Mouse (Mus musculus): ENCODE measurements around the gene Asf1b. TPM values are rescaled to one million over a fixed set of nuclear protein-coding genes. Genes with fewer than 3 reads are reported as not detected.
A peak's percentile ranks its signal among the peaks of the same experiment; 100 is the strongest.

The Asf1b gene
- polyA plus RNA-seq, 1 experiment: 29.3 TPM

DNA sequence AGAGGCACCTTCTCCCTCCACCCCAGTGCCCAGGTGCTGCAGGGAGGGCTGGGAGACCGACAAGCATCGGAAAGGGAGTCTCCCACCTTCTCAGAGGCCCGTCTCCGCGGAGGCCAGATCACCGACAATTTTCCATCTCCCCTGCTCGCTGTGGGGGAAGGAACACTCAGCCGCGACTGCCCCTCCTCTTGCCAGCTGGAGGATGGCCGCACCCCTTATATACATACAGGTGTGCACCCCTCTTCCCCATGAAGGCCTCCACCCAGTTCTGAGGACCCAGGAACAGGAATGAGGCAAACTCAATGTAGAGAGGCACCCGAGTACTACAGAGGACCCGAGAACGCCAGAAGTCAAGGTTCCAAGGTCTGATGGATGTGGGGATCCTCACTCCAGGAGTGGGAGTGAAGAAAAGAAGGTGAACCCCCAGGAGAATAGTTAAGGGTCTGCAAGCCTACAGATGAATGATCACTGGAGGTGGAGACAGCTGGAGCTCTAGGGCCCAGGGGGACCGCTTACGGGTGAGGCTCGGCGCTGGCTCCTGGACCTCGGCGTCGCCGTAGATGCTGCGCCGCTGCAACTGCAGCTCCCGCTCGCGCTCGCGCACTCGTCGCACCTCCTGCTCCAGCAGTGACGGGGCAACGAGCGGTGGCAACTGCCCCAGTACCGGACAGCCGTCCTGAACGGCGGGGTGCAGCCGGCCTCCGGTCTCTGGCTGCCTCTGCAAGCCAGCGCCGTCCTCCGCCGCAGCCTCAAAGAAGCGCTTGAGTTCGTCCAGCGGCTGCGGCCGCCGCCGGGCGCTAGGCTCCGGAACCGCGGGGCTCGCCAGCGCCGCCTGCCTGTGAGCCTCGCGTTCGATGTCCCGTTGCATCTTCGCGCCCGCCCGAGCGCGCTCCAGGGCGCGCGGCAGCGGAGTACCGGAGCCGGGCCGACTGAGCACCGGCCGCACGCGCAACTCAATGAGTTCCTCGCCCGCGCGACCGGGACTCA lies 55.6 kb downstream of the Asf1b start:
- Histone ChIP-seq H3K27me3 (ENCODE audit: control insufficient read depth, insufficient read depth, low read length, poor library complexity, severe bottlenecking) (0 out of 2 replicates have a peak, but pooled peaks cover 5% of the 10 kb centered on the region), H3K4me1 (ENCODE audit: control insufficient read depth, insufficient read depth, low read length) (no peaks in the 10 kb centered on the region), H3K4me3 (ENCODE audit: low read depth, low read length) (peak overlapping the region; percentile 65), H3K36me3 (ENCODE audit: control insufficient read depth, insufficient read depth, low read length, poor library complexity, severe bottlenecking) (no peaks in the 10 kb centered on the region), H3K9me3 (replicated peaks; ENCODE audit: control insufficient read depth, insufficient read depth, low read length, poor library complexity, severe bottlenecking) (no peaks in the 10 kb centered on the region; the same call in 1 of the 2 replicates), H3K9ac (ENCODE audit: low read depth, poor library complexity, severe bottlenecking) (peak overlapping the region; percentile 94), H3K27ac (ENCODE audit: insufficient read depth, low read length) (no peak overlapping the region)
- TF ChIP-seq CTCF (IDR thresholded peaks at IDR 0.05; ENCODE audit: low read depth, low read length) (peak; percentile 35), POLR2A (IDR thresholded peaks at IDR 0.05; ENCODE audit: insufficient read depth, low read length) (no peak)

- Histone ChIP-seq H3K9ac (ENCODE audit: low read depth, poor library complexity, severe bottlenecking) (peak within 1 kb of the TSS; percentile 94), H3K4me3 (ENCODE audit: low read depth, low read length) (peak within 1 kb of the TSS; percentile 65), H3K27ac (ENCODE audit: insufficient read depth, low read length) (no peak within 1 kb of the TSS), H3K9me3 (replicated peaks; ENCODE audit: control insufficient read depth, insufficient read depth, low read length, poor library complexity, severe bottlenecking) (no peaks in the 10 kb centered on the region; the same call in 1 of the 2 replicates), H3K36me3 (ENCODE audit: control insufficient read depth, insufficient read depth, low read length, poor library complexity, severe bottlenecking) (no peaks in the 10 kb centered on the region), H3K27me3 (ENCODE audit: control insufficient read depth, insufficient read depth, low read length, poor library complexity, severe bottlenecking) (0 out of 2 replicates have a peak, but pooled peaks cover 5% of the 10 kb centered on the region), H3K4me1 (ENCODE audit: control insufficient read depth, insufficient read depth, low read length) (no peaks in the 10 kb centered on the region)
- TF ChIP-seq CTCF (IDR thresholded peaks at IDR 0.05; ENCODE audit: low read depth, low read length) (no peak), EP300 (IDR thresholded peaks at IDR 0.05; ENCODE audit: insufficient read depth, low read depth, low read length) (no peak), POLR2A (IDR thresholded peaks at IDR 0.05; ENCODE audit: insufficient read depth, low read length) (no peak)
These were observed 56.6 kb downstream of the Asf1b start, which contains the start of gene 2210011C24Rik for GRCm38 (mm10) chr8:84011705-84012498. 2210011C24Rik (minus strand) TSS chr8:84012171.

DNA sequence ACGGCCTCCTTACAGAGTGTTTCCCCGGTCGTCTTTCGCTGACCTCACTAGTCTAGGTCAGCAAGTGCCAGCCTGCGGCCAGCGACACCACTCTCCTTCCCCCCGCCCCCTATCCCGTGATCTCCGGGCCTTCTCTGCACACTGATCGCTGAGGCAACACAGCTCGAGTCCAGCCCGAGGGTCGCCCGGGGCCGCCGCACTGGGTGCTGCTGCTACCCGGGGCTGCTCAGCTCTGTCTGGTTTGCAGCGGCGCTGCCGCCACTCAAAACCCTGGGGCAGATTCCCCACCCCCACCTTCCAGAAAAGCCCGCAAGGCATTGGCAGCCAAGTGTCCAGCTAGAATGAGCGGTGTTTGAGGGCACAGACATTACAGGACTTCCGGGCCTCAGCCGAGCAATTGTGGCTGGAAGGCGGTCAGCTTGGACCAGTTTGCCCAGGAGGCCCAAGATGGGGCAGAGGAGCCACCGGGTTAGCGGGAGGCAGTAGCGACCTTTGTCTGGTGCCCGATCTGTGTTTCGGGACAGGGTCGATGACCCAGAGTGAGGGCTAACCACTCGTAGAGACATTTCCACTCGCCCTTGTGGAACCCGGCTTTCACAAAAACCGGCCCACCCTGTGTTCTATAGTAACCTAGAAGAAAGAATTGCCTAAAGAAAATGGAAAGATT lies 57.3 kb downstream of the Asf1b start:
- Histone ChIP-seq H3K27me3 (ENCODE audit: control insufficient read depth, insufficient read depth, low read length, poor library complexity, severe bottlenecking) (0 out of 2 replicates have a peak, but pooled peaks cover 5% of the 10 kb centered on the region), H3K27ac (ENCODE audit: insufficient read depth, low read length) (no peak overlapping the region)
- no peak for TF ChIP-seq EP300 (IDR thresholded peaks at IDR 0.05; ENCODE audit: insufficient read depth, low read depth, low read length)
- no peak for TF ChIP-seq CTCF (IDR thresholded peaks at IDR 0.05; ENCODE audit: low read depth, low read length)
- TF ChIP-seq POLR2A (IDR thresholded peaks at IDR 0.05; ENCODE audit: insufficient read depth, low read length): no peak

DNA sequence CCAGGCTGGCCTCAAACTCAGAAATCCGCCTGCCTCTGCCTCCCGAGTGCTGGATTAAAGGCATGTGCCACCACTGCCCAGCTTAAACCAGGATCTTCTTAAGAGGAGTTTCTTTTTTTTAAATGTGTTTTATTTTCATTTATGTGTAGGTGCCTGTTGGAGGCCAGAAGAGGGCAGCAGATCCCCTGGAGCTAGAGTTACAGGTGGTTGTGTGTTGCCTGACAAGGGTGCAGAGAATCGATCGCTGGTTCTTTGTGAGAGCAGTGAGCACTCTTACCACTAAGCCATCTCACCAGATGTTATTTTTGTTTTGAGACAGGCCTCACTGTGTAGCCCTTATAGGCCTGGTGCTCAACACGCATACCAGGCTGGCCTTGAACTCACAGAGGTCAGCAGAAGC lies 60.5 kb downstream of the Asf1b start:
- TF ChIP-seq CTCF (IDR thresholded peaks at IDR 0.05; ENCODE audit: low read depth, low read length) (peak; percentile 51), EP300 (IDR thresholded peaks at IDR 0.05; ENCODE audit: insufficient read depth, low read depth, low read length) (no peak), POLR2A (IDR thresholded peaks at IDR 0.05; ENCODE audit: insufficient read depth, low read length) (no peak)
- Histone ChIP-seq H3K27ac (ENCODE audit: insufficient read depth, low read length) (no peak overlapping the region), H3K4me1 (ENCODE audit: control insufficient read depth, insufficient read depth, low read length) (peaks cover 3% of the 10 kb centered on the region), H3K27me3 (ENCODE audit: control insufficient read depth, insufficient read depth, low read length, poor library complexity, severe bottlenecking) (0 out of 2 replicates have a peak, but pooled peaks cover 1% of the 10 kb centered on the region), H3K4me3 (ENCODE audit: low read depth, low read length) (no peak overlapping the region), H3K36me3 (ENCODE audit: control insufficient read depth, insufficient read depth, low read length, poor library complexity, severe bottlenecking) (no peaks in the 10 kb centered on the region), H3K9ac (ENCODE audit: low read depth, poor library complexity, severe bottlenecking) (no peak overlapping the region), H3K9me3 (replicated peaks; ENCODE audit: control insufficient read depth, insufficient read depth, low read length, poor library complexity, severe bottlenecking) (no peaks in the 10 kb centered on the region; the same call in 1 of the 2 replicates)

More for the DNA sequence above, 57.3 kb downstream of the Asf1b start:
- Histone ChIP-seq H3K9me3 (replicated peaks; ENCODE audit: control insufficient read depth, insufficient read depth, low read length, poor library complexity, severe bottlenecking) (no peaks in the 10 kb centered on the region; the same call in 1 of the 2 replicates), H3K4me1 (ENCODE audit: control insufficient read depth, insufficient read depth, low read length) (no peaks in the 10 kb centered on the region), H3K36me3 (ENCODE audit: control insufficient read depth, insufficient read depth, low read length, poor library complexity, severe bottlenecking) (no peaks in the 10 kb centered on the region), H3K9ac (ENCODE audit: low read depth, poor library complexity, severe bottlenecking) (peak overlapping the region; percentile 94), H3K4me3 (ENCODE audit: low read depth, low read length) (peak overlapping the region; percentile 65)

DNA sequence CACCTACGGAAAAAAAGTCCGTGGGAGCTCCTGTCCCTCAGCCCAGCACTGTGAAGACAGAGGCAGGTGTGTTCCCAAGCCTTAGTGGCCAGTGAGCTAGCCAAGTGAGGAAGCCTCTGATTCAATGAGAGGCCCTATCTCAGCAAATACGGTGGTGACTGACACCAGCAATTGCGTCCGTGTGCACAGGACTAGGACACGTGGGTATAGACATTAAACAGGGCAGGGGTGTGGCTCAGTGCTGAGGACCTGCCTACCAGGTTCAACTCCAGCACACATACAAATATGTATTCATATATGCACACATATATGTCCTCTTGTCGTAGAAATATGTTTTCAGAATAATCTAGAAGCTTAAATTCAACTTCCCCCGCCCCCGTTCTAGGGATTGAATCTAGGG lies 64.4 kb downstream of the Asf1b start:
- Histone ChIP-seq H3K9ac (ENCODE audit: low read depth, poor library complexity, severe bottlenecking) (no peak overlapping the region), H3K4me1 (ENCODE audit: control insufficient read depth, insufficient read depth, low read length) (peaks cover 13% of the 10 kb centered on the region), H3K27me3 (ENCODE audit: control insufficient read depth, insufficient read depth, low read length, poor library complexity, severe bottlenecking) (no peaks in the 10 kb centered on the region), H3K36me3 (ENCODE audit: control insufficient read depth, insufficient read depth, low read length, poor library complexity, severe bottlenecking) (no peaks in the 10 kb centered on the region), H3K4me3 (ENCODE audit: low read depth, low read length) (no peak overlapping the region), H3K27ac (ENCODE audit: insufficient read depth, low read length) (no peak overlapping the region), H3K9me3 (replicated peaks; ENCODE audit: control insufficient read depth, insufficient read depth, low read length, poor library complexity, severe bottlenecking) (no peaks in the 10 kb centered on the region; the same call in 1 of the 2 replicates)
- no peak for TF ChIP-seq CTCF (IDR thresholded peaks at IDR 0.05; ENCODE audit: low read depth, low read length)
- TF ChIP-seq EP300 (IDR thresholded peaks at IDR 0.05; ENCODE audit: insufficient read depth, low read depth, low read length): no peak
- no peak for TF ChIP-seq POLR2A (IDR thresholded peaks at IDR 0.05; ENCODE audit: insufficient read depth, low read length)

Other genes with a start within 250 kb of the Asf1b start
- 117 and 121 TPM in 2 replicates for gene Ddx39, start 240.3 kb upstream of the Asf1b start, polyA plus RNA-seq (2011; ENCODE audit: insufficient read depth, insufficient read length, low read depth, missing spikeins)
- 16.8 and 17.5 TPM in 2 replicates for gene Adgre5, start 214.2 kb upstream of the Asf1b start, polyA plus RNA-seq (2011; ENCODE audit: insufficient read depth, insufficient read length, low read depth, missing spikeins)
- 64.0 and 64.7 TPM in 2 replicates for gene Adgrl1, start 55.4 kb upstream of the Asf1b start, polyA plus RNA-seq (2011; ENCODE audit: insufficient read depth, insufficient read length, low read depth, missing spikeins)
- 0.47 and 0.78 TPM in 2 replicates for gene Gm10644, start 302 bp upstream of the Asf1b start, polyA plus RNA-seq (2011; ENCODE audit: insufficient read depth, insufficient read length, low read depth, missing spikeins)
- gene Prkaca, start 17.5 kb downstream of the Asf1b start, polyA plus RNA-seq (2011; ENCODE audit: insufficient read depth, insufficient read length, low read depth, missing spikeins): 51.8 and 54.1 TPM in 2 replicates
- gene Samd1, start 42.2 kb downstream of the Asf1b start, polyA plus RNA-seq (2011; ENCODE audit: insufficient read depth, insufficient read length, low read depth, missing spikeins): 79.7 and 95.7 TPM in 2 replicates
- gene 1700067K01Rik, start 46.0 kb downstream of the Asf1b start, polyA plus RNA-seq (2011; ENCODE audit: insufficient read depth, insufficient read length, low read depth, missing spikeins): 1.5 and 2.4 TPM in 2 replicates
- gene 2210011C24Rik, start 56.7 kb downstream of the Asf1b start, polyA plus RNA-seq (2011; ENCODE audit: insufficient read depth, insufficient read length, low read depth, missing spikeins): 11.2 and 15.9 TPM in 2 replicates
- gene Palm3, start 66.0 kb downstream of the Asf1b start, polyA plus RNA-seq (2011; ENCODE audit: insufficient read depth, insufficient read length, low read depth, missing spikeins): 61.7 and 62.8 TPM in 2 replicates
- 0.33 and 0.61 TPM in 2 replicates for gene Il27ra, start 87.1 kb downstream of the Asf1b start, polyA plus RNA-seq (2011; ENCODE audit: insufficient read depth, insufficient read length, low read depth, missing spikeins)
- 1.4 and 1.9 TPM in 2 replicates for gene Rln3, start 89.5 kb downstream of the Asf1b start, polyA plus RNA-seq (2011; ENCODE audit: insufficient read depth, insufficient read length, low read depth, missing spikeins)
- 0.56 and 0.76 TPM in 2 replicates for gene Gm10643, start 109.6 kb downstream of the Asf1b start, polyA plus RNA-seq (2011; ENCODE audit: insufficient read depth, insufficient read length, low read depth, missing spikeins)
- 9.6 and 10.5 TPM in 2 replicates for gene Rfx1, start 111.3 kb downstream of the Asf1b start, polyA plus RNA-seq (2011; ENCODE audit: insufficient read depth, insufficient read length, low read depth, missing spikeins)
- 43.4 and 44.0 TPM in 2 replicates for gene Dcaf15, start 149.3 kb downstream of the Asf1b start, polyA plus RNA-seq (2011; ENCODE audit: insufficient read depth, insufficient read length, low read depth, missing spikeins)
- 0.33 TPM in 1 of 2 replicates, not detected in the other for gene Podnl1, start 170.5 kb downstream of the Asf1b start, polyA plus RNA-seq (2011; ENCODE audit: insufficient read depth, insufficient read length, low read depth, missing spikeins)
- gene Cc2d1a, start 192.4 kb downstream of the Asf1b start, polyA plus RNA-seq (2011; ENCODE audit: insufficient read depth, insufficient read length, low read depth, missing spikeins): 18.0 and 27.2 TPM in 2 replicates
- 3.8 and 4.7 TPM in 2 replicates for gene 4930432K21Rik, start 192.5 kb downstream of the Asf1b start, polyA plus RNA-seq (2011; ENCODE audit: insufficient read depth, insufficient read length, low read depth, missing spikeins)
- 3.0 and 4.3 TPM in 2 replicates for gene Nanos3, start 229.7 kb downstream of the Asf1b start, polyA plus RNA-seq (2011; ENCODE audit: insufficient read depth, insufficient read length, low read depth, missing spikeins)

All from ES-Bruce4 (cell line).